Mouse (Mus musculus) CD4-positive, CD25-positive, alpha-beta regulatory T cell (primary cell): ENCODE measurements around the gene Rab11a. TPM values are rescaled to one million over a fixed set of nuclear protein-coding genes. Genes with fewer than 3 reads are reported as not detected.

Experiments used
- polyA plus RNA-seq: library from polyadenylated mRNA; unstranded; fragments of 100-300 nt; shearing (Covaris generic); gene quantifications from one replicate; pipeline ENCODE4 v1.2.1, GENCODE M21; 2017

Rab11a gene
- 269 TPM for polyA plus RNA-seq

DNA sequence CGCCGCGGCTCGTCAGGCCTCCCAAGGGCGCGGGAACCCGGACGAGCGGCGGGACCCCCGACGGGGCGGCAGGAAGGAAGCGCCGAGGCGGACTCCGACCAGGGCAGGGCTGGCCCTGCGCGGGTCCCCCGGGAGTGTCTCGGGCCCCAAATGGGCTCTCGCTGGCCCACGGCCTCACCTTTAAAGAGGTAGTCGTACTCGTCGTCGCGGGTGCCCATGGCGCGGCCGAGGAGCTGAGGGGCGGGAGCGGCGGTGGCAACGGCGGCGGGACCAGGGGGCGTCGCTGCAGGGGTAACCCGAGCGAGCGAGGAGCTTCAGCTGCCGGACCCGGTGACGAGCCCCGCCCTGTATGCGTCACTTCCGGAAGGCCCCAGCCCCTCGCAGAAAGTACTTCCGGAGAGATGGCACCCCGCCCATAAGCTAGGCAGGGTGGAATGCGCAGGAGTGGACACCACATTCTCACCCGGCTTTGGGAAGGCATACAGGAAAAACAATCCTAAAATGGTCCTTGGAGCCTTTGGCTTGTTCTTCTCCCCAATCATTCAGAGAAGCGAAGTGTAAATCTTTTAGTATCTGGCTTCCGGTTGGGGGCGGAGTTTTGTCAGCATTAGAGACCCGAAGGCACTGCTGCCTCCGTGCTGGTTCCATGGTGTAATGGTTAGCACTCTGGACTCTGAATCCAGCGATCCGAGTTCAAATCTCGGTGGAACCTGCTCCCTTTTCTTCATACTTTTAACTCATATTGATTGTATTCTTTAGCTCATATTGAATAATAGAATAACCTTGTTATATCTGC, at the start of gene Rab11a:
TSS of gene Rab11a (minus strand) at position 353 of the 796 bp plus-strand sequence.

Other genes with a start within 250 kb of the Rab11a start
- gene Dennd4a, start 73.6 kb upstream of the Rab11a start, polyA plus RNA-seq: 24.4 TPM
- 0.12 TPM for gene Slc24a1, start 213.8 kb upstream of the Rab11a start, polyA plus RNA-seq
- 46.5 TPM for gene Ints14, start 223.1 kb upstream of the Rab11a start, polyA plus RNA-seq